Mouse (Mus musculus) bone marrow macrophage, adult 2 months (primary cell): ENCODE results near the gene Nudt4.

Source experiments
- CTCF ChIP-seq: IDR thresholded peaks from 2 replicates; pipeline ENCODE4 v1.5.1; 2012; ENCODE audit warnings: low read depth, mild to moderate bottlenecking, low read length, moderate library complexity
- POLR2A ChIP-seq: IDR thresholded peaks from 2 replicates; pipeline ENCODE4 v1.6.1; 2012; ENCODE audit warnings: mild to moderate bottlenecking, low read depth, low read length, borderline replicate concordance

DNA sequence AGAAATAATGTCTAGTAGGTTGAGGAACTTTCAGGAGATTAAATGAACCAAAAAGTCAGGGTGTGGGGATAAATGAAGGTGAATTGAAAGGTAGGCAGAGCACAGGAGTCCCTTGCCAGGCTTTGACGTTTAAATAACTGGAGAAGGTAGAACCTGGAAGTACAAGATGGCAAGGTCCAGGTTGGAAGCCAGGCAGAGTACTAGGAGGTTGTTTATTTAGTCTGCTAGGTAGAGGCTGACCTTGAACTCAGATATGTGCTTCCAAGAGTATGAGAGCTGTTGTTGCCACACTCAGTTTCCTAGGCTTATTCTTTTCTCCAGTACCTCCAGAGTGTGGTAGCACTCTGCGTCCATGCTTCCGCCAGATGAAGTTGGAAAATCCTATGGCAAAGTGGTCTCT, 24.1 kb downstream of the Nudt4 start:
- TF ChIP-seq CTCF: no peak
- TF ChIP-seq POLR2A: no peak
